Mouse (Mus musculus): ENCODE results near the gene Usp50. TPM values are rescaled to one million over a fixed set of nuclear protein-coding genes. Genes with fewer than 3 reads are reported as not detected.

Usp50 gene
- polyA plus RNA-seq, 1 experiment: 0.02 TPM

DNA sequence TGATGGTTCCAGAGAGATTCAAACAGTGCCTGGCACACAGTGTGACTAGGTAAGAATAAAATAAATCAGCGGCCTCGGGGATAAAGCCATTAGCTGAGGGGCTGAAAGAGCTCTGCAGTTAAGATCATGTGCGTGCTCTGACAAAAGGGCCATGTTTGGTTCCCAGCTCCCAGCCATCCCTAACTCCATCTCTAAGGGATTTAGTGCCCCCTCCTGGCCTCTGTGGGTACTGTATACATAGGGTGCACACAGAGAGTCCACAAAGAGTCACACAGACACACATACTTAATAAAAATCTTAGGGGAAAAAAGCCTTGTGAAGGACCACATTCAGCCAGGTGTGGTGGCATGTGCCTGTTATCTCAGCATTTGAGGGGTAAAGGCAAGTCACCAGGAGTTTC is 15.7 kb downstream of the Usp50 start:
- H3K27me3 ChIP-seq (ENCODE audit: control insufficient read depth): no peaks in the 10 kb centered on the region
- H3K9me3 ChIP-seq (ENCODE audit: control insufficient read depth, low read length): 0 out of 2 replicates have a peak, but pooled peaks cover 2% of the 10 kb centered on the region
- H3K36me3 ChIP-seq (ENCODE audit: control insufficient read depth): peaks cover 6% of the 10 kb centered on the region
- H3K4me3 ChIP-seq (replicated peaks): no peak overlapping the region
- no peak for TF ChIP-seq TAL1 (IDR thresholded peaks at IDR 0.05; ENCODE audit: low read length)
- no peak for TF ChIP-seq GATA1 (IDR thresholded peaks at IDR 0.05; ENCODE audit: low read length)
- peaks cover 4% of the 10 kb centered on the region; the same call in 1 of the 2 replicates for H3K4me1 ChIP-seq (ENCODE audit: control insufficient read depth)

DNA sequence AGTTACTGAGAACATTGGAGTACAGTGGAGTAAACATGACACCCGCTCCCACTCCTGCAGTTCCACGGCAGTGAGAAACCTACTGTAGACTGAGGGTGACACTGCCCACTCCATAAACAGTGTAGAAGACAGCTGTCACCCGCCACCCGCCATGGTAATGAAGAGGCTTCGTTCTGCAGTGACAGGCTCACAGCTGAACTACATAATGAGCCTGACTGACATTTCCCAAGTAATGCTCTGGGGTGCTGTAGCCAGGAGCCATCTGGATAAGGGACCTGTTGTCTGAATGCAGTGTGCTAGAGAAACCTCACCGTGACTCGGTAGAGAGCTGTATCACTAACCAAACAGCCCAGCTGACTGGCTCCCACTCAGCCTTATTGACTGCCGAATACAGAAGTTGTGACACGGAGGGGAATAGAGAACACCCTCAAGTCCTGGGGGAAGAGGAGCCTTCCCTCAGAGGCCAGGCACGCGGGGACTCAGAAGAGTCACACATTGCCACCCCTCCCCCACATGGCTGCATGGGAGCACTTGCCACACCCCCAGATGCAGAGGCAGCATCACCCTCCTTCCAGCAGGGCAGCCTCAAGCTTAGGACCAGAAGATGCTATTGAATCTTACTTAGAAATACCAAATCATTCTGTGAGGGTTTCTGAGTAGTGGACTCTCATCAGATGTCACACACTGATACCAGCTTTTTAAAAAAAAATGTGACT is 17.2 kb downstream of the Usp50 start:
- Histone ChIP-seq H3K4me3 (replicated peaks) (no peak overlapping the region), H3K9me3 (ENCODE audit: control insufficient read depth, low read length) (0 out of 2 replicates have a peak, but pooled peaks cover 2% of the 10 kb centered on the region), H3K27me3 (ENCODE audit: control insufficient read depth) (no peaks in the 10 kb centered on the region), H3K4me1 (ENCODE audit: control insufficient read depth) (peaks cover 4% of the 10 kb centered on the region; the same call in 1 of the 2 replicates), H3K36me3 (ENCODE audit: control insufficient read depth) (peaks cover 17% of the 10 kb centered on the region)
- TF ChIP-seq GATA1 (IDR thresholded peaks at IDR 0.05; ENCODE audit: low read length): no peak
- TF ChIP-seq TAL1 (IDR thresholded peaks at IDR 0.05; ENCODE audit: low read length): no peak

DNA sequence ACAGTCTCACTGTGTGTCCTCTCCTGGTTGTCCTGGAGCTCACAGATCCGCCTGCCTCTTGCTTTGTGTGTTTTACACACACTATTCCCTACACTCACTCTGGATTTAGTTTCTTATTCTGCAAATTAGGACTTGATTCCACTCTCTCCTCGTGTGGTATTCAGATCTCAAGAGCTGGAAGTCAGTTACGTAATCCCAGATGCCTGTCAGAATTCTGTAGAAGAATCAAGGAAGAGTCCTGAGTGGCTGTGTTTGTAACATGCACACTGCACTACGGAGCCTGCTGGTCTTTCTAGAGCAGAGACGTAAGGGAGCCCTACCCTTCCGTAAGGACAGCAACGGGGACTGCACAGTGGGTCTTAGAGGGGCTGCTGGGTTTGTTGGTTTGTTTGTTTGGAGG is 23.9 kb downstream of the Usp50 start:
- Histone ChIP-seq H3K9me3 (ENCODE audit: control insufficient read depth, low read length) (no peaks in the 10 kb centered on the region), H3K4me3 (replicated peaks) (no peak overlapping the region), H3K27me3 (ENCODE audit: control insufficient read depth) (no peaks in the 10 kb centered on the region), H3K36me3 (ENCODE audit: control insufficient read depth) (peaks cover 78% of the 10 kb centered on the region), H3K4me1 (ENCODE audit: control insufficient read depth) (no peaks in the 10 kb centered on the region)
- TF ChIP-seq TAL1 (IDR thresholded peaks at IDR 0.05; ENCODE audit: low read length) (no peak), GATA1 (IDR thresholded peaks at IDR 0.05; ENCODE audit: low read length) (no peak)

DNA sequence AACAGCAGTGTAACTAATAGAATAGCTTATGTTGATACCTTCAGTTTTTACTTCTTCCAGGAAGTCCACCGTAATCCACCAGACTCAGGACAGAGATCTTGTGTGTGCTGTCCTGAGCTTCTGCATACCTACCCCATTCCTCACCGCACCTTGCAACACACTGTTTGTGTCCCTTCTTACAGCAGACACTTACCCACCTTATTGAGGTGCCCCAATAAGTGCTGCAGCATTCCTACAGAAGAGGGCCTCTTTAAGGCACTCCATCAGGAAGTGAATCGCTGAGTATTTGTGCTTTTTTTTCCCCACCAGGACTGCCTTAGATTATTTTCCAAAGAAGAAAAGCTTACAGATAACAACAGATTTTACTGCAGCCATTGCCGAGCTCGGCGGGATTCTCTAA is 27.6 kb downstream of the Usp50 start:
- Histone ChIP-seq H3K4me3 (replicated peaks) (no peak overlapping the region), H3K4me1 (ENCODE audit: control insufficient read depth) (no peaks in the 10 kb centered on the region), H3K36me3 (ENCODE audit: control insufficient read depth) (peaks cover 93% of the 10 kb centered on the region), H3K9me3 (ENCODE audit: control insufficient read depth, low read length) (no peaks in the 10 kb centered on the region), H3K27me3 (ENCODE audit: control insufficient read depth) (no peaks in the 10 kb centered on the region)
- no peak for TF ChIP-seq TAL1 (IDR thresholded peaks at IDR 0.05; ENCODE audit: low read length)
- no peak for TF ChIP-seq GATA1 (IDR thresholded peaks at IDR 0.05; ENCODE audit: low read length)

DNA sequence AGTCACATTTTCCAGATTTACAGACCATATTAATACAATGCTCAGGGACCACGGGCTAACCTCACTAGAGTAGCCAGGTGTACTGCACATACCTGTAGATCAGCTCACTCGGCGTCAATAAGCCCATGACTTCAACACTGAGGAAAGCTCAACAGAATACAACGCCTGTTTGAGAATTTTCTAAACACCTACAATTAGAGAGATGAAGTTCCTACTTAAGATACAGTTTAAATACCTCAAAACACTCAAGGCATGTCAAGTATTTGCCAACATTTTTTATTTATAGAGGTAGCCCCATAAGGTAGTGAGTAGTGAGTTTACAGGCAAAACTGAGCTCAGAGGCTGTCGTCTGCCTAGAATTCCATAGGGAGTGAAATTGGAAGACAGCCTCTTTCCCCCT is 39.9 kb downstream of the Usp50 start:
- TF ChIP-seq GATA1 (IDR thresholded peaks at IDR 0.05; ENCODE audit: low read length) (no peak), TAL1 (IDR thresholded peaks at IDR 0.05; ENCODE audit: low read length) (no peak)
- no peaks in the 10 kb centered on the region for H3K9me3 ChIP-seq (ENCODE audit: control insufficient read depth, low read length)
- no peaks in the 10 kb centered on the region for H3K27me3 ChIP-seq (ENCODE audit: control insufficient read depth)
- no peaks in the 10 kb centered on the region for H3K4me1 ChIP-seq (ENCODE audit: control insufficient read depth)
- H3K36me3 ChIP-seq (ENCODE audit: control insufficient read depth): peaks cover 61% of the 10 kb centered on the region
- H3K4me3 ChIP-seq (replicated peaks): no peak overlapping the region

DNA sequence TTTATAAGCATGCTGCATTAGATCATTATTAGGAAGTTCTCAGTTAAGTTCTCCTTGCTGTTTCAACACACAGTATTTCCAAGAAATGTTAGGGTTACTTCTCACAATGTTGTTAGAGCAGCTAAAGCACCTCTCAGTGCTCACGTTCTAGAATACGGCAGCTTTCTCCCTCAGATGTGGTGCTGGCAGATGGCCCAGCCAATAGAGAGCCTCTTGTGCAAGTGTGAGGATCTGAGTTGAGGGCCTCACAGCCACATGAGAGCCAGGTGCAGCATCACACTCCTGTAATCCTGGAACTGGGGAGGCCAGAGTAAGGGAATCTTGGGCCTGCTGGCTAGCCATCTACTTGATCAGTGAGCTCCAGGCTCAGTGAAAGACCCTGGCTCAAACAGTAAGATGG is 43.0 kb downstream of the Usp50 start:
- Histone ChIP-seq H3K4me1 (ENCODE audit: control insufficient read depth) (no peaks in the 10 kb centered on the region), H3K27me3 (ENCODE audit: control insufficient read depth) (no peaks in the 10 kb centered on the region), H3K4me3 (replicated peaks) (no peak overlapping the region), H3K36me3 (ENCODE audit: control insufficient read depth) (peaks cover 65% of the 10 kb centered on the region), H3K9me3 (ENCODE audit: control insufficient read depth, low read length) (no peaks in the 10 kb centered on the region)
- TF ChIP-seq TAL1 (IDR thresholded peaks at IDR 0.05; ENCODE audit: low read length) (no peak), GATA1 (IDR thresholded peaks at IDR 0.05; ENCODE audit: low read length) (no peak)

DNA sequence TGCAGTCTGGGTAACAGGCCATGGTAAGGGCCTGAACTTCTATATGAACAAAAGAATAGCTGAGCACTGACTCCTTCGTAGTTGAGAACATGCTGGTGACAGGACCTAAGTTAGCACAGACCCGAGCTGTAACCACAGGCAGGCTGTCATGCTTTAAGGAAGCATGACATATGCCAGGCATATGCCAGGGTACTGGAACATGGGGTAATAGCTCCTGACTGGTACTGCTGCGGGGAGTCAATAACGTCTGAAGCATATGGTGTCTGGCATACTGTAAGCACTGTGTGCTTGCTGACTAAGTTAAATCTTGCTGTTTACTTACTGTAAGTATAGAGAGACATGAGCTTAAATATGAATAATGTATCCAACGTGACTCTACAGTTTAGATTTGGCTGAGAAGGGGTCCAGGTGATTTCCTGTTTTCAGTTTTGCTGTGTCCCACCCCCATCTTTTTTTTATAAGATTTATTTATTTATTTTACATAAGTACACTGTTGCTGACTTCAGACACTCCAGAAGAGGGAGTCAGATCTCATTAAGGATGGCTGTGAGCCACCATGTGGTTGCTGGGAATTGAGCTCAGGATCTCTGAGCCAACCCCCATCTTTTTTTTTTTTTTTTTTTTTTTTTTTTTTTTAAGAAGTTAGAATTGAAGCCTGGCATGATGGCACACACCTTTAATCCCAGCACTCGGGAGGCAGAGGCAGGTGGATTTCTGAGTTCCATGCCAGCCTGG is 47.8 kb downstream of the Usp50 start:
- H3K9me3 ChIP-seq (ENCODE audit: control insufficient read depth, low read length): no peaks in the 10 kb centered on the region
- no peaks in the 10 kb centered on the region for H3K27me3 ChIP-seq (ENCODE audit: control insufficient read depth)
- peaks cover 72% of the 10 kb centered on the region for H3K36me3 ChIP-seq (ENCODE audit: control insufficient read depth)
- H3K4me1 ChIP-seq (ENCODE audit: control insufficient read depth): no peaks in the 10 kb centered on the region
- TF ChIP-seq GATA1 (IDR thresholded peaks at IDR 0.05; ENCODE audit: low read length) (no peak), TAL1 (IDR thresholded peaks at IDR 0.05; ENCODE audit: low read length) (no peak)
- no peak overlapping the region for H3K4me3 ChIP-seq (replicated peaks)

DNA sequence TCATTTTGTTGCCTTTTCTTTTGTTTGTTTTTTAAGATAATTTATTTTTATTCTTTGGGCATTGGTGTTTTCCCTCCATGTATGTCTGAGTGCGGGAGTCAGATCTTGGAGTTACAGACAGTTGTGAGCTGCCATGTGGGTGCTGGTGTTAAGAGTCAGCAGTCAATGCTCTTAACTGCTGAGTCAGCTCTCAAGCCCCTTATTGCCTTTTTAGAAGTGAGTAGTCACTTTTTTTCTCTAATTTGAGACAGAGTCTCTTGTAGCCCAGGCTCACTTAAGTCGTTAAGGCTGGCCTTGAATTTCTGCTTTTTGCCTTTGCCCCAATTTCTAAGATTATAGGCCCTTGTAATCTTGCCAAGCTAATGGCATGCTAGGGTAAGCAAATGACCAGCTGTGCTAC is 52.8 kb downstream of the Usp50 start:
- Histone ChIP-seq H3K9me3 (ENCODE audit: control insufficient read depth, low read length) (no peaks in the 10 kb centered on the region), H3K4me1 (ENCODE audit: control insufficient read depth) (peaks cover 3% of the 10 kb centered on the region), H3K27me3 (ENCODE audit: control insufficient read depth) (no peaks in the 10 kb centered on the region), H3K36me3 (ENCODE audit: control insufficient read depth) (peaks cover 70% of the 10 kb centered on the region), H3K4me3 (replicated peaks) (no peak overlapping the region)
- no peak for TF ChIP-seq TAL1 (IDR thresholded peaks at IDR 0.05; ENCODE audit: low read length)
- TF ChIP-seq GATA1 (IDR thresholded peaks at IDR 0.05; ENCODE audit: low read length): no peak

DNA sequence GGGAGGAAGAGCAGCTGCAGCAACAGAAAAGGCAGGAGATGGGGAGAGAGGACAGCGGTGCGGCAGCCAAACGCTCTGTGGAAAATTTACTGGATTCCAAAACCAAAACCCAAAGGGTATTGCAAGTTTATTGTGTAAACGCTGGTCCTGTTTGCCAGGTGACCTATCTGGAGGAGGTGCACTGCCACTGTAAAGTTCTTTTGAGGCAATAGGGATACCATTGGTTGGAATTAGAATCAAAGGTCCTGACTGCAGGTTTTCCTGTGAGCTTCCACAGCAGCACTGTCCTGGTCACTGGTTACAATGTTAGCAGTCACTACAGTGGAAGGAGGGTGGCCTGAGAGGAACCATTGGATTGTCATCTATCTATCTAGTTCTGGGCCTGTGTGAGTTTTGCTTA is 54.1 kb downstream of the Usp50 start:
- peaks cover 64% of the 10 kb centered on the region for H3K36me3 ChIP-seq (ENCODE audit: control insufficient read depth)
- H3K4me3 ChIP-seq (replicated peaks): no peak overlapping the region
- TF ChIP-seq GATA1 (IDR thresholded peaks at IDR 0.05; ENCODE audit: low read length): no peak
- no peak for TF ChIP-seq TAL1 (IDR thresholded peaks at IDR 0.05; ENCODE audit: low read length)
- no peaks in the 10 kb centered on the region for H3K27me3 ChIP-seq (ENCODE audit: control insufficient read depth)
- peaks cover 3% of the 10 kb centered on the region for H3K4me1 ChIP-seq (ENCODE audit: control insufficient read depth)
- no peaks in the 10 kb centered on the region for H3K9me3 ChIP-seq (ENCODE audit: control insufficient read depth, low read length)

Measured in erythroblast, embryonic 14.5 days (primary cell).